Mouse (Mus musculus) forebrain, embryonic 10.5 days (tissue): ENCODE measurements around the gene Tcf7l1. TPM values are rescaled to one million over a fixed set of nuclear protein-coding genes. Genes with fewer than 3 reads are reported as not detected.

Experiments used
- DNase-seq: peaks from one replicate; pipeline ENCODE4 v3.0.0-alpha.2; 2017; ENCODE audit warnings: low spot score; ENCODE audit errors: extremely low spot score
- H3K27ac ChIP-seq: fragments of 300-500 bp; sonication (generic); 2 replicates; pipeline ENCODE4 v1.5.1; 2016; ENCODE audit warnings: mild to moderate bottlenecking
- H3K27me3 ChIP-seq: fragments of 300-500 bp; sonication (generic); 2 replicates; pipeline ENCODE4 v1.6.1; 2016; ENCODE audit warnings: mild to moderate bottlenecking; ENCODE audit not compliant: poor library complexity, severe bottlenecking
- H3K36me3 ChIP-seq: fragments of 300-500 bp; sonication (generic); replicated peaks from 2 replicates; pipeline ENCODE4 v1.6.1; 2016; ENCODE audit warnings: mild to moderate bottlenecking, moderate library complexity
- H3K4me1 ChIP-seq: fragments of 300-500 bp; sonication (generic); 2 replicates; pipeline ENCODE4 v1.6.1; 2016
- H3K4me3 ChIP-seq: fragments of 300-500 bp; sonication (generic); 2 replicates; pipeline ENCODE4 v1.5.1; 2016; ENCODE audit warnings: mild to moderate bottlenecking, moderate library complexity
- H3K9me3 ChIP-seq: fragments of 300-500 bp; sonication (generic); 2 replicates; pipeline ENCODE4 v1.6.1; 2016; ENCODE audit warnings: mild to moderate bottlenecking, moderate library complexity
- WGBS: fragments of 180-500 bp; shearing (Covaris S2); methylation state at CpG from one replicate; pipeline ENCODE4 v1.1.7; 2016; 5-methylcytosine and 5-hydroxymethylcytosine counted together
- polyA plus RNA-seq: library from polyadenylated mRNA; unstranded; fragments of >200 nt; fragmentation: Nextera tagmentation; extraction: Ambion mirVana; gene quantifications from 2 replicates; pipeline ENCODE4 v1.2.1, GENCODE M21; 2016

Tcf7l1 gene
- polyA plus RNA-seq, 1 experiment from 2014 or later = 33.8 TPM

- Histone ChIP-seq H3K27me3 (no peaks in the 10 kb centered on the region), H3K9me3 (no peaks in the 10 kb centered on the region), H3K27ac (no peak overlapping the region), H3K4me3 (no peak overlapping the region), H3K36me3 (no peaks in the 10 kb centered on the region), H3K4me1 (no peaks in the 10 kb centered on the region)
- WGBS = 71% methylated on average over 3 of the region's 3 CpGs
- no peak for DNase-seq
Measured at GRCm38 (mm10) chr6:72808342-72808741, 19.3 kb upstream of the Tcf7l1 start.

GRCm38 (mm10) chr6:72803669-72804068 is 14.6 kb upstream of the Tcf7l1 start:
- no peaks in the 10 kb centered on the region for H3K36me3 ChIP-seq
- no peaks in the 10 kb centered on the region for H3K27me3 ChIP-seq
- no peak overlapping the region for H3K4me3 ChIP-seq
- H3K27ac ChIP-seq = no peak overlapping the region
- no peaks in the 10 kb centered on the region for H3K9me3 ChIP-seq
- H3K4me1 ChIP-seq = no peaks in the 10 kb centered on the region
- DNase-seq = no peak
- 91% methylated on average over 6 of the region's 6 CpGs for WGBS

- WGBS = 91% methylated on average over 6 of the region's 6 CpGs
- DNase-seq = no peak
- Histone ChIP-seq H3K9me3 (no peaks in the 10 kb centered on the region), H3K27me3 (no peaks in the 10 kb centered on the region), H3K4me1 (no peaks in the 10 kb centered on the region), H3K27ac (no peak overlapping the region), H3K36me3 (no peaks in the 10 kb centered on the region), H3K4me3 (no peak overlapping the region)
Measured at GRCm38 (mm10) chr6:72802119-72802518, 13.1 kb upstream of the Tcf7l1 start.

- DNase-seq = no peak
- WGBS = 55% methylated on average over 2 of the region's 2 CpGs
Measured at GRCm38 (mm10) chr6:72800641-72801040, 11.6 kb upstream of the Tcf7l1 start.

GRCm38 (mm10) chr6:72797763-72798162 is 8.7 kb upstream of the Tcf7l1 start:
- Histone ChIP-seq H3K4me1 (peaks cover 4% of the 10 kb centered on the region; the same call in 1 of the 2 replicates), H3K4me3 (no peak overlapping the region), H3K36me3 (no peaks in the 10 kb centered on the region), H3K27ac (no peak overlapping the region), H3K27me3 (no peaks in the 10 kb centered on the region), H3K9me3 (no peaks in the 10 kb centered on the region)
- no peak for DNase-seq

More at GRCm38 (mm10) chr6:72800641-72801040, 11.6 kb upstream of the Tcf7l1 start:
- Histone ChIP-seq H3K4me1 (no peaks in the 10 kb centered on the region), H3K4me3 (no peak overlapping the region), H3K9me3 (no peaks in the 10 kb centered on the region), H3K36me3 (no peaks in the 10 kb centered on the region), H3K27me3 (no peaks in the 10 kb centered on the region), H3K27ac (no peak overlapping the region)

GRCm38 (mm10) chr6:72795444-72795843 is 6.4 kb upstream of the Tcf7l1 start:
- Histone ChIP-seq H3K4me1 (peaks cover 4% of the 10 kb centered on the region; the same call in 1 of the 2 replicates), H3K27me3 (peaks cover 5% of the 10 kb centered on the region), H3K9me3 (no peaks in the 10 kb centered on the region), H3K36me3 (no peaks in the 10 kb centered on the region), H3K27ac (no peak overlapping the region), H3K4me3 (no peak overlapping the region)
- WGBS = 53% methylated on average over 16 of the region's 16 CpGs
- DNase-seq = no peak

- 45% methylated on average over 7 of the region's 7 CpGs for WGBS
- Histone ChIP-seq H3K36me3 (no peaks in the 10 kb centered on the region), H3K27ac (no peak overlapping the region), H3K27me3 (peaks cover 11% of the 10 kb centered on the region), H3K4me3 (no peak overlapping the region), H3K9me3 (no peaks in the 10 kb centered on the region), H3K4me1 (peaks cover 6% of the 10 kb centered on the region; the same call in 1 of the 2 replicates)
- no peak for DNase-seq
Measured at GRCm38 (mm10) chr6:72794870-72795269, 5.8 kb upstream of the Tcf7l1 start.

GRCm38 (mm10) chr6:72792641-72793040 is 3.6 kb upstream of the Tcf7l1 start:
- 94% methylated on average over 8 of the region's 8 CpGs for WGBS
- no peaks in the 10 kb centered on the region for H3K36me3 ChIP-seq
- H3K9me3 ChIP-seq = no peaks in the 10 kb centered on the region
- H3K27me3 ChIP-seq = peaks cover 12% of the 10 kb centered on the region
- H3K27ac ChIP-seq = no peak overlapping the region
- H3K4me3 ChIP-seq = no peak overlapping the region
- no peak for DNase-seq
- peaks cover 19% of the 10 kb centered on the region for H3K4me1 ChIP-seq

- peak overlapping the region; percentile 78 for H3K4me3 ChIP-seq
- peak overlapping the region; percentile 95 for H3K27ac ChIP-seq
- H3K36me3 ChIP-seq = peaks cover 34% of the 10 kb centered on the region
- DNase-seq = peak; percentile 70
- under 1% methylated on average over 69 of the region's 69 CpGs for WGBS
- H3K4me1 ChIP-seq = peaks cover 34% of the 10 kb centered on the region
- H3K9me3 ChIP-seq = no peaks in the 10 kb centered on the region
- H3K27me3 ChIP-seq = peaks cover 30% of the 10 kb centered on the region
Measured at GRCm38 (mm10) chr6:72787948-72788891, 834 bp downstream of the Tcf7l1 start.

- no peaks in the 10 kb centered on the region for H3K9me3 ChIP-seq
- peak; percentile 69 for DNase-seq
- H3K27me3 ChIP-seq = peaks cover 30% of the 10 kb centered on the region
- under 1% methylated on average over 19 of the region's 19 CpGs for WGBS
- H3K4me3 ChIP-seq = peak overlapping the region; percentile 78
- peak overlapping the region; percentile 95 for H3K27ac ChIP-seq
- H3K36me3 ChIP-seq = peaks cover 42% of the 10 kb centered on the region
- H3K4me1 ChIP-seq = peaks cover 34% of the 10 kb centered on the region
Measured at GRCm38 (mm10) chr6:72787322-72787947, 1.6 kb downstream of the Tcf7l1 start.

- peaks cover 78% of the 10 kb centered on the region for H3K36me3 ChIP-seq
- 95% methylated on average over 4 of the region's 4 CpGs for WGBS
Measured at GRCm38 (mm10) chr6:72783780-72784179, 5.3 kb downstream of the Tcf7l1 start.

GRCm38 (mm10) chr6:72778779-72779776 is 10.0 kb downstream of the Tcf7l1 start:
- Histone ChIP-seq H3K36me3 (peaks cover 83% of the 10 kb centered on the region), H3K9me3 (peaks cover 12% of the 10 kb centered on the region; the same call in 1 of the 2 replicates), H3K27me3 (no peaks in the 10 kb centered on the region), H3K27ac (no peak overlapping the region), H3K4me3 (no peak overlapping the region), H3K4me1 (peaks cover 18% of the 10 kb centered on the region)
- DNase-seq = no peak
- WGBS = 89% methylated on average over 15 of the region's 15 CpGs

More at GRCm38 (mm10) chr6:72783780-72784179, 5.3 kb downstream of the Tcf7l1 start:
- Histone ChIP-seq H3K4me3 (no peak overlapping the region), H3K27me3 (peaks cover 19% of the 10 kb centered on the region), H3K4me1 (peaks cover 28% of the 10 kb centered on the region), H3K9me3 (peaks cover 12% of the 10 kb centered on the region; the same call in 1 of the 2 replicates), H3K27ac (no peak overlapping the region)
- no peak for DNase-seq
